Mouse (Mus musculus): Measurements from ENCODE around the gene Nomo1.

Gene Nomo1

GRCm38 (mm10) chr7:46103075-46103591 lies 69.6 kb downstream of the Nomo1 start:
- DNase-seq (ENCODE audit: low read depth, low spot score): no peak

DNA sequence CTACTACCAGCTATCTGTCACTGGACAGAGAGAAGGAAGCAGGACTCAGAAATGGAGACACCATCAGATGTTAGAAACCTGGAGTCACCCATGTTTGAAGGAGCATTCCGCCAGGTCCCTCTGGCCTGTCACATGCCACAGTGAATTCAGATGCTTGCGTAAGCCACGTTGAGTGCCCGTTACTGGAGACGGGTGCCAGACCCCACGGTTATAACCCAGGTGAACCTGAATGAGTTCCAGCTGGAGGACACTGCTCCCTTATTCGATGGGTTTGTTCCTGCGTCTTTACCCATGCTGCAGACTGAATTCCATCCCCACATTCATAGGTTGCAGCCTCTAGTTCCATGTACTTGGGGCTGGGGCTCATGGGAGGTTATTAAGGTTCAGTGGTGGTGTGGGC lies 70.3 kb downstream of the Nomo1 start:
- no peak for DNase-seq (ENCODE audit: low read depth, low spot score)

GRCm38 (mm10) chr7:46104256-46104915 lies 70.9 kb downstream of the Nomo1 start:
- DNase-seq (ENCODE audit: low read depth, low spot score): no peak

GRCm38 (mm10) chr7:46105484-46105883 lies 72.0 kb downstream of the Nomo1 start:
- no peak for DNase-seq (ENCODE audit: low read depth, low spot score)

DNA sequence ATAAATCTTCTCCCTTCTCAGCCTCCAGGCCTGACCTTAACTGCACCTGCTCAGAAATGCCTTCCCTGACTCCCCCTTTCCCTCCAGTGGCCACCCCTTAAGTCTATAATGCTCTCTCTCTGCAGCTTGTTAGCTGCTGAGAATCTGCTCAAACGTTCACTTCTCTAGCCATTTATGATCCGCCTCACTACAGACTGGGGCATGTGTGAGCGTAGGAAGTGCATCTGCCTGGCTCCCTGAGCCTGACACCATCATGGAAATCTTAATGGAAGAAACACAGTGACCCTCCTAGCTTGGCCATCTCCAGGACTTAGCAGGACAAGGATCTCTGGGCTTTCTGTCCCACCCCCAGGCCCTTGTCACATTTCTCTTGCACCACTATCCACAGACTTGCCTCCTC lies 76.6 kb downstream of the Nomo1 start:
- DNase-seq (ENCODE audit: low read depth, low spot score): no peak

DNA sequence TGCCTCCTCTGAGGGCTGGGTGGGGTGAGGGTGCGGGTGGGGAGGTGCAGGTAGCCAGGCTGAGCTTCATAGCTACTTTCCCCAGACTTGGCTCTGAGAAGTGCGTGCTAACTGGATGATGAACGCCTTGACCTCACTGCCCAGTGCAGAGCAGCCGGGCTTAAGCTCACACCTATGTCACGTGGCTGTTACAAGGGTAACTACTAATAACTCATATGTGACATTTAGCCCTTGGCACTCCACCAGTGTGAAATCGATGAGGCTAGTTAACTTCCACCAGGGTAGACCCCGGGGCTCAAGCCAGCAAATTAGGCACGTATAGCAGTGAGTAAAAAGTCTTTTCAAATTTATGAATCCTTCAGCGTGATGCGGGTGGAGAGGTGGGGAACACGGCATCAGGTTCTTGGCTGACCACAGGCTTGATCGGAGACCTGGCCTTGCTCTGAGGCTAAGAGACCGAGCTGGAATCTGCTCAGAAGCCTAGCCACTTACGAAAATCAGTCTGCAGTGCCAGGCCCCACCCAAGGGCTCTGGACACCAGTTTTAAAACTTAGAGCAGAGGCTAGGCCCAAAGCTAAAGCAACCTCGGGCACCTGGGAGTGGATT lies 77.8 kb downstream of the Nomo1 start:
- no peak for DNase-seq (ENCODE audit: low read depth, low spot score)

GRCm38 (mm10) chr7:46111938-46112337 lies 78.4 kb downstream of the Nomo1 start:
- DNase-seq (ENCODE audit: low read depth, low spot score): no peak

DNA sequence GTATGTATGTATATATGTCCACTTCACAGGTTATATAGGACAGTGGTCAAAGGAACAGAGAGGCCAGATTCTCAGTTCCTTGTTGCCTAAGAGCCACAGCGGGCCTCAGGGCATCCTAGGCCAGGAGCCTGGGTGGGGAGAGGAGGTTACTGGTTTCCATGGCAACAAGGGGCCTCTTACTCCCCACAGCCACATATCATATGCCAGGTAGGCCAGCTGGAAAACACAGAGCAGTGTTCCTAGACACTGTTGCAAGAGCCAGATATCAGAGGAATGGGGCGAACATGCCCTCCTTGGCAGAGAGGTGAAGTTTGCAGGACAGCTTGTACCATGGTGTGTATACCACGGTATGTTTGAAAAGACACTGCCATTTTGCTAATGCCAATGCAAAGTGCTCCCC lies 79.9 kb downstream of the Nomo1 start:
- no peak for DNase-seq (ENCODE audit: low read depth, low spot score)

DNA sequence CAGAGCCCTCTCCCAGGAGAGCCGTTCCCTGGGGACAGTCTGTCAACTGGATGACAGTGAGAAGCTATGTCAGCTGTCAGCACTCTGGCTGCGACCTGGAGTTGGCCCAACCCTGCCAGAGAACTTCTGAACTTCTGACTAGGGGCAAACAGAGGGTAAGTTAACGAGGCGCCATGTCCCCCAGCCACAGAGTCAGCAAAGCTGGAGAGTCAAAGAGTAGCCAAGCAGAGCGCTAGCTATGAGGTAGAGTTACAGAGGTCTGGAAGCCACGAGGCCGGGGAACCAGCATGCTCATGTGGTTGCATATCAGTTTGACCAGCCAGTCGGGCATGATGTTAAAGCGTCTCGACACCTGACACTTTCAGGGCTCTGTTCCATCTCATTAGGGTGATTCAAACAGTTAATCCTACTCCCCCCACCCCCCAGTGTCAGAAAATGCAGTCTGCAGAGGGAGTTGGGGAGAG lies 82.7 kb downstream of the Nomo1 start:
- DNase-seq (ENCODE audit: low read depth, low spot score): no peak

- DNase-seq (ENCODE audit: low read depth, low spot score): no peak
Observed at GRCm38 (mm10) chr7:46117035-46117434, 83.5 kb downstream of the Nomo1 start.

DNA sequence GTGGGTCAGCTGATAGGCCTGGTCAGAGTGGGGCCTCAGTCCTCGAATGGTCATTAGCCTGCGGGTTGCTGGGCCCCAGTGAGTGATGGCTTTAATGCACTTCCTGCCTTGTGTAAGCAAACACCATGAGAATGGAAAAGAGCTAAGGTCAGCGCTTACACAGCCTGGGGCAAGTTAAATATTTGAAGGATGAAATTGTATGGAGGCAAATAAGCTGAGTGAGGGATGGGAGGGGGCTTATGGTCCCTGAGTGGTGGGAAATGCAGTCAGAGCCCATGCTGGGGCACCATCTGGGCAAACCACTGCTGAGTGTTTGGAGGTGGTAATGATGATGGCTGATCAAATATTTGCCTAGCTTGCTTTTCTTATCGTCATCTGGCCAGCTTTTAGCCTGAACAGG lies 89.5 kb downstream of the Nomo1 start:
- no peak for DNase-seq (ENCODE audit: low read depth, low spot score)

GRCm38 (mm10) chr7:46124460-46124859 lies 91.0 kb downstream of the Nomo1 start:
- no peak for DNase-seq (ENCODE audit: low read depth, low spot score)

GRCm38 (mm10) chr7:46125340-46125739 lies 91.8 kb downstream of the Nomo1 start:
- DNase-seq (ENCODE audit: low read depth, low spot score): no peak

GRCm38 (mm10) chr7:46128196-46128595 lies 94.7 kb downstream of the Nomo1 start:
- no peak for DNase-seq (ENCODE audit: low read depth, low spot score)

DNA sequence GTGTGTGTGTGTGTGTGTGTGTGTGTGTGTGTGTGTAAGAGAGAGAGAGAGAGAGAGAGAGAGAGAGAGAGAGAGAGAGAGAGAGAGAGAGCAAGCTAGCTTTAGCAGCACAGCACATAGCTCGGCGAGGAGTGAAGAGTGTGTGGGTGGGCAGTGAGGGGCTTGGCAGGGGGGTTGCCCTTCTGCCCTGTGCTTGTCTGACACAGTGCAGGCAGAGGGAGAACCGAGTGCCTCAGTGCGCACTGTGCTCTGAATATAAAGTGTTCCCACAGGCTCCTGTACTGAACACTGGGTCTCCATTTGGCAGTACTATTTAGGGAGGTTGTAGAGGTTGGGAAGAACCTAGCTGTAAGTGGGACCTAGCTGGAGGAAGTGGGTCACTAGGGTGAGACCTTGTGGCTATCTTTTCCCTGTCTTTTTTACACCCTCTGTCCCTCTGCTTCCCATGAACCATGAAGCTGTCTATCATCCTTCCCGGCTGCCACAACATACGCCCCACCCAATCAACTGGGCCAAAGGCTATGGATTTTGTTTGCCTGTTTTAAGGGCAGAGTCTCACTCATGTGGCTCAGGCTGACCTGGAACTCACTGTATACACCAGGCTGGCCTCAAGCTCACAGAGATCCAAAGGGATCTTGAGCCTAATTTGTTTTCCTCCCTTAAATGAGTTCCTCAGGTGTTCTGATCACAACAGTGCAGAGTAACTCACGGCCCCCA lies 96.1 kb downstream of the Nomo1 start:
- DNase-seq (ENCODE audit: low read depth, low spot score): no peak

GRCm38 (mm10) chr7:46130723-46131122 lies 97.2 kb downstream of the Nomo1 start:
- no peak for DNase-seq (ENCODE audit: low read depth, low spot score)

- DNase-seq (ENCODE audit: low read depth, low spot score): no peak
Observed at GRCm38 (mm10) chr7:46131266-46131665, 97.8 kb downstream of the Nomo1 start.

GRCm38 (mm10) chr7:46131806-46132205 lies 98.3 kb downstream of the Nomo1 start:
- no peak for DNase-seq (ENCODE audit: low read depth, low spot score)

- DNase-seq (ENCODE audit: low read depth, low spot score): no peak
Observed at GRCm38 (mm10) chr7:46132229-46132628, 98.7 kb downstream of the Nomo1 start.
